Mouse (Mus musculus): ENCODE data around the gene Slc29a2. TPM values are rescaled to one million over a fixed set of nuclear protein-coding genes. Genes with fewer than 3 reads are reported as not detected.

The Slc29a2 gene
- polyA plus RNA-seq, 1 experiment: 5.9 TPM

DNA sequence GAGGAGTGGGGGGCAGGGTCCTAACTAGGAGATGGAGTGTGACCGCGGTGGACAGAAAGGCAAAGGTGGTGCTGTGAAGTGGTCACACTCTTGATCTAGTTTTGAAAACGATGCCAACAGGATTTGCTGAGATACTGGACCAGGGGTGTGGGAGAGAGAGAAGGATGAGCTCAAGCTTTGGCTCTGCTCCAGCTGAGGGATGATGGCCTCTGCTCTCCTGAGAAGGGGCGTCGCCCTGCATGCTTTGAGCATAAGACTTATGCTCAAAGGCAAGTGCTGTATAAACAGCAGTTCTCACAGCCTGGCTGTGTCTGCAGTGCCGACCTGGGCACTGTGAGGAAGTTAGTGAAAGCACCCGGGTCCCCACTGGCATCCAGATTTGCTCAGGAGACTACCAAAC is 41.4 kb downstream of the Slc29a2 start:
- no peak for DNase-seq
- H3K4me3 ChIP-seq (replicated peaks; ENCODE audit: extremely low read depth, low read depth, low read length): no peak overlapping the region
- peaks cover 11% of the 10 kb centered on the region for H3K4me1 ChIP-seq (ENCODE audit: control insufficient read depth, insufficient read depth, low read length)
- 35% methylated on average over 7 of the region's 7 CpGs for WGBS
- no peak for TF ChIP-seq CTCF (IDR thresholded peaks at IDR 0.05; ENCODE audit: insufficient read depth, low read length)
- TF ChIP-seq POLR2A (IDR thresholded peaks at IDR 0.05; ENCODE audit: borderline replicate concordance, extremely low read depth, low read depth, low read length): no peak

DNA sequence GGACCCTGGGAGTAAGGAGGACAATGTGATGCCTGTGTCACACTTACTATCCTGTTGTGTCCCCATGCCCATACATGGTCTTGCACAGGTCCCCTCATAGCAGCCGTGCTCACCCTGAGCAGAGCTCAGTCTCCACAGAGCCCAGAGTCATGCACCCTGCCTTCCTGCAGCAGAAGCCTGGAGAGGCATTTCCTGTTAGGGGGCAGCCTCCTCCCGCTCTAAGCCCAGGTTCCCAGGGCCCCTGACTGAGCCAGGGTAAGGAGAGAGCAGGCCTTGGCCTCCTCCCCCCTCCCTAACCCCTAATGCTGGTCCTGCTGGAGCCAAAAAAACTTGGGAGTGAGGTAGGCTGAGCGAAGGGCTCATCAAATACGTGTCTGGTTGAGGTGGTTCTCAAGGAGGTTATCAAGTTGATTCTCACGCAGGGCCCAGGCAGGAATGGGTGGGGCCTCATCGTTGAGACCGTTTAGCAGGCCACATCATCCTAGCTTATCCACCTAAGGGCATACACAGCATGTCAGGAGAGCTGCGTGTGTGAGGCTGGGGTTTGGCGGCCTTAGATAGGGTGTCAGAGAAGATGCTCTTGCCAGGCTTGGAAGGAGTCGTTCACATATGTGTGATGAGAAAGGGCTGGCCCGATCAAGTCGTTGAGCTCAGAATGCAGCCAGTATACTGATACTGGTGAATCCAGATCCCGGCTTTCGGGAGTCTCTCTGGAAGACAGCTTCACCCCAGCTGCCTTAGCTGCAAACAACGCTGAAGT is 43.6 kb downstream of the Slc29a2 start:
- no peak for DNase-seq
- WGBS: 11% methylated on average over 15 of the region's 15 CpGs
- H3K4me1 ChIP-seq (ENCODE audit: control insufficient read depth, insufficient read depth, low read length): peaks cover 14% of the 10 kb centered on the region
- H3K4me3 ChIP-seq (replicated peaks; ENCODE audit: extremely low read depth, low read depth, low read length): no peak overlapping the region
- TF ChIP-seq CTCF (IDR thresholded peaks at IDR 0.05; ENCODE audit: insufficient read depth, low read length) (no peak), POLR2A (IDR thresholded peaks at IDR 0.05; ENCODE audit: borderline replicate concordance, extremely low read depth, low read depth, low read length) (no peak)

- WGBS: 2% methylated on average over 55 of the region's 56 CpGs
- Histone ChIP-seq H3K4me3 (replicated peaks; ENCODE audit: extremely low read depth, low read depth, low read length) (peak within 1 kb of the TSS; percentile 10), H3K4me1 (ENCODE audit: control insufficient read depth, insufficient read depth, low read length) (peaks cover 14% of the 10 kb centered on the region)
- DNase-seq: no peak
- TF ChIP-seq CTCF (IDR thresholded peaks at IDR 0.05; ENCODE audit: insufficient read depth, low read length) (no peak), POLR2A (IDR thresholded peaks at IDR 0.05; ENCODE audit: borderline replicate concordance, extremely low read depth, low read depth, low read length) (0 out of 2 replicates have a peak, but pooled peaks have one; percentile 28)
Observed at GRCm38 (mm10) chr19:5067867-5068569, 44.4 kb downstream of the Slc29a2 start, which contains the start of gene Cd248. Cd248 (plus strand) TSS chr19:5068078.

DNA sequence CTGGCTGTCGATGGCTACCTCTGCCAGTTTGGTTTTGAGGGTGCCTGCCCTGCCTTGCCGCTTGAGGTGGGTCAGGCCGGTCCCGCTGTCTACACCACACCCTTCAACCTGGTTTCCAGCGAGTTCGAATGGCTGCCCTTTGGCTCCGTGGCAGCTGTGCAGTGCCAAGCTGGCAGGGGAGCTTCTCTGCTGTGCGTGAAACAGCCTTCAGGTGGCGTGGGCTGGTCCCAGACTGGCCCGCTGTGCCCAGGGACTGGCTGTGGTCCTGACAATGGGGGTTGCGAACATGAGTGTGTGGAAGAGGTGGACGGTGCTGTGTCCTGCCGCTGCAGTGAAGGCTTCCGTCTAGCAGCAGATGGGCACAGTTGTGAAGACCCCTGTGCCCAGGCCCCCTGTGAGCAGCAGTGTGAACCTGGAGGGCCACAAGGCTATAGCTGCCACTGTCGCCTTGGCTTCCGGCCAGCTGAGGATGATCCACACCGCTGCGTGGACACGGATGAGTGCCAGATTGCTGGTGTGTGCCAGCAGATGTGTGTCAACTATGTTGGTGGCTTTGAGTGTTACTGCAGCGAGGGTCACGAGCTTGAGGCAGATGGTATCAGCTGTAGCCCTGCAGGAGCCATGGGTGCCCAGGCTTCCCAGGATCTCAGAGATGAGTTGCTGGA is 45.0 kb downstream of the Slc29a2 start:
- TF ChIP-seq CTCF (IDR thresholded peaks at IDR 0.05; ENCODE audit: insufficient read depth, low read length): no peak
- TF ChIP-seq POLR2A (IDR thresholded peaks at IDR 0.05; ENCODE audit: borderline replicate concordance, extremely low read depth, low read depth, low read length): no peak

GRCm38 (mm10) chr19:5069486-5069885 is 45.8 kb downstream of the Slc29a2 start:
- no peak for DNase-seq
- 77% methylated on average over 5 of the region's 5 CpGs for WGBS
- no peak overlapping the region for H3K4me3 ChIP-seq (replicated peaks; ENCODE audit: extremely low read depth, low read depth, low read length)
- TF ChIP-seq POLR2A (IDR thresholded peaks at IDR 0.05; ENCODE audit: borderline replicate concordance, extremely low read depth, low read depth, low read length) (no peak), CTCF (IDR thresholded peaks at IDR 0.05; ENCODE audit: insufficient read depth, low read length) (no peak)
- peaks cover 14% of the 10 kb centered on the region for H3K4me1 ChIP-seq (ENCODE audit: control insufficient read depth, insufficient read depth, low read length)

More for the DNA sequence above, 45.0 kb downstream of the Slc29a2 start:
- peaks cover 14% of the 10 kb centered on the region for H3K4me1 ChIP-seq (ENCODE audit: control insufficient read depth, insufficient read depth, low read length)
- WGBS: 35% methylated on average over 21 of the region's 21 CpGs
- no peak for DNase-seq
- H3K4me3 ChIP-seq (replicated peaks; ENCODE audit: extremely low read depth, low read depth, low read length): peak overlapping the region; percentile 10

DNA sequence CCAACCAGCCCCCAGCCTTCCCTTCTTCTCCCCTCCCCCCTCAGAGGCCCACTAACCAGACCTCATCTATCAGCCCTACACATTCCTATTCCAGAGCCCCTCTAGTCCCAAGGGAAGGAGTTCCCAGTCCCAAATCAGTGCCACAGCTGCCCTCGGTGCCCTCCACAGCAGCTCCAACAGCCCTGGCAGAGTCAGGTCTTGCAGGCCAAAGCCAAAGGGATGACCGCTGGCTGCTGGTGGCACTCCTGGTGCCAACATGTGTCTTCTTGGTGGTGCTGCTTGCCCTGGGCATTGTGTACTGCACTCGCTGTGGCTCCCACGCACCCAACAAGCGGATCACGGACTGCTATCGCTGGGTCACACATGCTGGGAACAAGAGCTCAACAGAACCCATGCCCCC is 46.3 kb downstream of the Slc29a2 start:
- Histone ChIP-seq H3K4me1 (ENCODE audit: control insufficient read depth, insufficient read depth, low read length) (peaks cover 14% of the 10 kb centered on the region), H3K4me3 (replicated peaks; ENCODE audit: extremely low read depth, low read depth, low read length) (no peak overlapping the region)
- no peak for TF ChIP-seq POLR2A (IDR thresholded peaks at IDR 0.05; ENCODE audit: borderline replicate concordance, extremely low read depth, low read depth, low read length)
- no peak for TF ChIP-seq CTCF (IDR thresholded peaks at IDR 0.05; ENCODE audit: insufficient read depth, low read length)
- DNase-seq: no peak
- 80% methylated on average over 7 of the region's 7 CpGs for WGBS

DNA sequence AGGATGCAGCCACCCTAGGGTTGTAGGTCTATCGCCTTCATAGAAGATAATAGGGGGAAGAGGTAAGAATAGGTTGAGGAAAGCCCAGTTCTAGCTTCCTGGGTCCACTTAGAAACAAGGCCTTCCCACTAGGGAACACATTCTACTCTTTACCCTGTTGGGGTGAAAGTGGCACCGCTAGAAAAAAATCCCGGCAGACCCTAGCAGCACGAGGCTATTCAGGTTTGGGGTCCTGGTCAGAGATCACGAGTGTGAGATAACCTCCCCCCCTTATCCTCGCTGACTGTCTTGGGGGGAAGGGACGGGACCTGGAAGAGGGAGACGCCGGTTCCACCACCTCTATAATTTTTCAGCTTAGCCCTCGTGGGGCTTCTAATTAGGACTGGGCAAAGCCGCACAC is 47.4 kb downstream of the Slc29a2 start:
- TF ChIP-seq CTCF (IDR thresholded peaks at IDR 0.05; ENCODE audit: insufficient read depth, low read length): no peak
- no peak for TF ChIP-seq POLR2A (IDR thresholded peaks at IDR 0.05; ENCODE audit: borderline replicate concordance, extremely low read depth, low read depth, low read length)
- DNase-seq: no peak
- WGBS: 34% methylated on average over 11 of the region's 11 CpGs
- peaks cover 14% of the 10 kb centered on the region for H3K4me1 ChIP-seq (ENCODE audit: control insufficient read depth, insufficient read depth, low read length)
- H3K4me3 ChIP-seq (replicated peaks; ENCODE audit: extremely low read depth, low read depth, low read length): no peak overlapping the region

GRCm38 (mm10) chr19:5071545-5072369 is 48.1 kb downstream of the Slc29a2 start:
- peak; percentile 76 for DNase-seq
- WGBS: 3% methylated on average over 40 of the region's 40 CpGs

More at GRCm38 (mm10) chr19:5071545-5072369, 48.1 kb downstream of the Slc29a2 start:
- no peak for TF ChIP-seq CTCF (IDR thresholded peaks at IDR 0.05; ENCODE audit: insufficient read depth, low read length)
- no peak for TF ChIP-seq POLR2A (IDR thresholded peaks at IDR 0.05; ENCODE audit: borderline replicate concordance, extremely low read depth, low read depth, low read length)
- peak overlapping the region; percentile 58 for H3K4me3 ChIP-seq (replicated peaks; ENCODE audit: extremely low read depth, low read depth, low read length)
- peaks cover 14% of the 10 kb centered on the region for H3K4me1 ChIP-seq (ENCODE audit: control insufficient read depth, insufficient read depth, low read length)
